Mouse (Mus musculus): ENCODE data around the gene Cpt1c. TPM values are rescaled to one million over a fixed set of nuclear protein-coding genes. Genes with fewer than 3 reads are reported as not detected.

The Cpt1c gene
- polyA plus RNA-seq, 1 experiment from 2014 or later: 22.3 TPM

- no peaks in the 10 kb centered on the region for H3K9me3 ChIP-seq (replicated peaks)
- peak within 1 kb of the TSS; percentile 95 for H3K27ac ChIP-seq (replicated peaks)
- H3K27me3 ChIP-seq (ENCODE audit: low read depth, poor library complexity, severe bottlenecking): no peaks in the 10 kb centered on the region
- peak; percentile 95 for DNase-seq (ENCODE audit: low spot score)
- H3K4me1 ChIP-seq: peaks cover 41% of the 10 kb centered on the region
- WGBS: under 1% methylated on average over 43 of the region's 43 CpGs
- H3K36me3 ChIP-seq: peaks cover 74% of the 10 kb centered on the region
- H3K4me3 ChIP-seq: peak within 1 kb of the TSS; percentile 73
Measured at GRCm38 (mm10) chr7:44997231-44997939, 22.7 kb upstream of the Cpt1c start, which contains the start of gene Irf3. TSS of gene Irf3 (plus strand) at chr7:44997648.

- Histone ChIP-seq H3K9me3 (replicated peaks) (no peaks in the 10 kb centered on the region), H3K27ac (replicated peaks) (peak overlapping the region; percentile 95), H3K36me3 (peaks cover 74% of the 10 kb centered on the region), H3K27me3 (ENCODE audit: low read depth, poor library complexity, severe bottlenecking) (no peaks in the 10 kb centered on the region), H3K4me3 (peak overlapping the region; percentile 73), H3K4me1 (peaks cover 41% of the 10 kb centered on the region)
- 19% methylated on average over 10 of the region's 10 CpGs for WGBS
- DNase-seq (ENCODE audit: low spot score): no peak
Measured at GRCm38 (mm10) chr7:44996672-44997071, 22.0 kb upstream of the Cpt1c start.

GRCm38 (mm10) chr7:44986879-44987718 is 12.4 kb upstream of the Cpt1c start:
- Histone ChIP-seq H3K4me1 (peaks cover 40% of the 10 kb centered on the region), H3K27me3 (ENCODE audit: low read depth, poor library complexity, severe bottlenecking) (no peaks in the 10 kb centered on the region), H3K4me3 (peak overlapping the region; percentile 95), H3K36me3 (peaks cover 65% of the 10 kb centered on the region), H3K9me3 (replicated peaks) (no peaks in the 10 kb centered on the region), H3K27ac (replicated peaks) (peak overlapping the region; percentile 97)
- WGBS: under 1% methylated on average over 29 of the region's 29 CpGs
- DNase-seq (ENCODE audit: low spot score): no peak

GRCm38 (mm10) chr7:44986192-44986878 is 11.7 kb upstream of the Cpt1c start, which contains the start of gene Prmt1:
TSS of gene Prmt1 (minus strand) at chr7:44986568.
- Histone ChIP-seq H3K36me3 (peaks cover 65% of the 10 kb centered on the region), H3K9me3 (replicated peaks) (no peaks in the 10 kb centered on the region), H3K4me1 (peaks cover 40% of the 10 kb centered on the region), H3K27ac (replicated peaks) (peak within 1 kb of the TSS; percentile 97), H3K27me3 (ENCODE audit: low read depth, poor library complexity, severe bottlenecking) (no peaks in the 10 kb centered on the region), H3K4me3 (peak within 1 kb of the TSS; percentile 95)
- WGBS: under 1% methylated on average over 42 of the region's 42 CpGs
- peak; percentile 98 for DNase-seq (ENCODE audit: low spot score)

- under 1% methylated on average over 44 of the region's 45 CpGs for WGBS
- DNase-seq (ENCODE audit: low spot score): peak; percentile 87
- Histone ChIP-seq H3K4me3 (peak overlapping the region; percentile 95), H3K36me3 (peaks cover 66% of the 10 kb centered on the region), H3K9me3 (replicated peaks) (no peaks in the 10 kb centered on the region), H3K27ac (replicated peaks) (peak overlapping the region; percentile 97), H3K27me3 (ENCODE audit: low read depth, poor library complexity, severe bottlenecking) (no peaks in the 10 kb centered on the region), H3K4me1 (peaks cover 40% of the 10 kb centered on the region)
Measured at GRCm38 (mm10) chr7:44985595-44986191, 11.0 kb upstream of the Cpt1c start.

GRCm38 (mm10) chr7:44984833-44985164 is 10.1 kb upstream of the Cpt1c start:
- peaks cover 66% of the 10 kb centered on the region for H3K36me3 ChIP-seq
- peak overlapping the region; percentile 97; the same call in 1 of the 2 replicates for H3K27ac ChIP-seq (replicated peaks)

GRCm38 (mm10) chr7:44983944-44984832 is 9.5 kb upstream of the Cpt1c start:
- DNase-seq (ENCODE audit: low spot score): no peak
- H3K4me1 ChIP-seq: peaks cover 39% of the 10 kb centered on the region
- H3K27me3 ChIP-seq (ENCODE audit: low read depth, poor library complexity, severe bottlenecking): no peaks in the 10 kb centered on the region
- H3K9me3 ChIP-seq (replicated peaks): no peaks in the 10 kb centered on the region
- 77% methylated on average over 7 of the region's 7 CpGs for WGBS
- H3K27ac ChIP-seq (replicated peaks): peak overlapping the region; percentile 97
- H3K4me3 ChIP-seq: peak overlapping the region; percentile 95
- peaks cover 66% of the 10 kb centered on the region for H3K36me3 ChIP-seq

More at GRCm38 (mm10) chr7:44984833-44985164, 10.1 kb upstream of the Cpt1c start:
- H3K4me3 ChIP-seq: peak overlapping the region; percentile 95
- H3K9me3 ChIP-seq (replicated peaks): no peaks in the 10 kb centered on the region
- 47% methylated on average over 3 of the region's 3 CpGs for WGBS
- H3K4me1 ChIP-seq: peaks cover 40% of the 10 kb centered on the region
- H3K27me3 ChIP-seq (ENCODE audit: low read depth, poor library complexity, severe bottlenecking): no peaks in the 10 kb centered on the region
- no peak for DNase-seq (ENCODE audit: low spot score)

- peaks cover 68% of the 10 kb centered on the region for H3K36me3 ChIP-seq
- H3K27me3 ChIP-seq (ENCODE audit: low read depth, poor library complexity, severe bottlenecking): no peaks in the 10 kb centered on the region
- 41% methylated on average over 6 of the region's 6 CpGs for WGBS
- peaks cover 29% of the 10 kb centered on the region for H3K4me1 ChIP-seq
- H3K4me3 ChIP-seq: peak overlapping the region; percentile 95
- H3K27ac ChIP-seq (replicated peaks): no peak overlapping the region
- H3K9me3 ChIP-seq (replicated peaks): no peaks in the 10 kb centered on the region
- peak; percentile 85 for DNase-seq (ENCODE audit: low spot score)
Measured at GRCm38 (mm10) chr7:44983085-44983484, 8.4 kb upstream of the Cpt1c start.

- H3K36me3 ChIP-seq: peaks cover 83% of the 10 kb centered on the region
- WGBS: 96% methylated on average over 8 of the region's 8 CpGs
- no peak overlapping the region for H3K27ac ChIP-seq (replicated peaks)
- no peak overlapping the region for H3K4me3 ChIP-seq
- peaks cover 23% of the 10 kb centered on the region for H3K4me1 ChIP-seq
- H3K27me3 ChIP-seq (ENCODE audit: low read depth, poor library complexity, severe bottlenecking): no peaks in the 10 kb centered on the region
- no peak for DNase-seq (ENCODE audit: low spot score)
- H3K9me3 ChIP-seq (replicated peaks): no peaks in the 10 kb centered on the region
Measured at GRCm38 (mm10) chr7:44981539-44981938, 6.9 kb upstream of the Cpt1c start.

- H3K27me3 ChIP-seq (ENCODE audit: low read depth, poor library complexity, severe bottlenecking): no peaks in the 10 kb centered on the region
- DNase-seq (ENCODE audit: low spot score): no peak
- 96% methylated on average over 3 of the region's 3 CpGs for WGBS
- H3K27ac ChIP-seq (replicated peaks): no peak overlapping the region
- peaks cover 31% of the 10 kb centered on the region for H3K4me1 ChIP-seq
- peaks cover 80% of the 10 kb centered on the region for H3K36me3 ChIP-seq
- H3K9me3 ChIP-seq (replicated peaks): no peaks in the 10 kb centered on the region
- H3K4me3 ChIP-seq: no peak overlapping the region
Measured at GRCm38 (mm10) chr7:44978300-44978699, 3.6 kb upstream of the Cpt1c start.

- Histone ChIP-seq H3K36me3 (peaks cover 48% of the 10 kb centered on the region), H3K27ac (replicated peaks) (peak overlapping the region; percentile 24; the same call in 1 of the 2 replicates), H3K9me3 (replicated peaks) (no peaks in the 10 kb centered on the region), H3K4me3 (peak overlapping the region; percentile 55), H3K27me3 (ENCODE audit: low read depth, poor library complexity, severe bottlenecking) (no peaks in the 10 kb centered on the region), H3K4me1 (peaks cover 58% of the 10 kb centered on the region)
- no peak for DNase-seq (ENCODE audit: low spot score)
- 27% methylated on average over 6 of the region's 6 CpGs for WGBS
Measured at GRCm38 (mm10) chr7:44975117-44975419, 417 bp upstream of the Cpt1c start.
